Mouse (Mus musculus): ENCODE data around the gene Mbl1. TPM values are rescaled to one million over a fixed set of nuclear protein-coding genes. Genes with fewer than 3 reads are reported as not detected.

Gene Mbl1
- polyA plus RNA-seq, 1 experiment from 2014 or later = not detected

GRCm38 (mm10) chr14:41131540-41131939, 19.7 kb upstream of the Mbl1 start, which contains the start of gene Sftpa1:
TSS of gene Sftpa1 (plus strand) at chr14:41131782.
- H3K9me3 ChIP-seq (ENCODE audit: control insufficient read depth, low read length) = no peaks in the 10 kb centered on the region
- no peak within 1 kb of the TSS for H3K4me2 ChIP-seq (ENCODE audit: low read depth, low read length, severe bottlenecking)
- H3K36me3 ChIP-seq (ENCODE audit: control insufficient read depth, insufficient read depth, low read length) = no peaks in the 10 kb centered on the region
- H3K4me1 ChIP-seq (replicated peaks; ENCODE audit: control insufficient read depth, insufficient read depth, low read length) = no peaks in the 10 kb centered on the region
- no peaks in the 10 kb centered on the region for H3K27me3 ChIP-seq (ENCODE audit: control insufficient read depth, insufficient read depth, low read length)
- H3K9ac ChIP-seq (ENCODE audit: low read length) = no peak within 1 kb of the TSS
- no peak for ATAC-seq (replicated peaks; ENCODE audit: low FRiP score)
- H3K4me3 ChIP-seq (ENCODE audit: low read depth, low read length) = no peak within 1 kb of the TSS
- H3K27ac ChIP-seq (ENCODE audit: low read depth, low read length) = no peak within 1 kb of the TSS
- no peak for DNase-seq (ENCODE audit: low spot score)
- WGBS = 87% methylated on average over 7 of the region's 7 CpGs

GRCm38 (mm10) chr14:41137006-41137405, 14.3 kb upstream of the Mbl1 start:
- Histone ChIP-seq H3K27ac (ENCODE audit: low read depth, low read length) (no peak overlapping the region), H3K4me3 (ENCODE audit: low read depth, low read length) (no peak overlapping the region), H3K4me1 (replicated peaks; ENCODE audit: control insufficient read depth, insufficient read depth, low read length) (no peaks in the 10 kb centered on the region), H3K9me3 (ENCODE audit: control insufficient read depth, low read length) (no peaks in the 10 kb centered on the region), H3K36me3 (ENCODE audit: control insufficient read depth, insufficient read depth, low read length) (no peaks in the 10 kb centered on the region), H3K9ac (ENCODE audit: low read length) (no peak overlapping the region), H3K4me2 (ENCODE audit: low read depth, low read length, severe bottlenecking) (no peak overlapping the region), H3K27me3 (ENCODE audit: control insufficient read depth, insufficient read depth, low read length) (no peaks in the 10 kb centered on the region)
- no peak for ATAC-seq (replicated peaks; ENCODE audit: low FRiP score)
- no peak for DNase-seq (ENCODE audit: low spot score)

- Histone ChIP-seq H3K4me1 (replicated peaks; ENCODE audit: control insufficient read depth, insufficient read depth, low read length) (no peaks in the 10 kb centered on the region), H3K27me3 (ENCODE audit: control insufficient read depth, insufficient read depth, low read length) (no peaks in the 10 kb centered on the region), H3K4me2 (ENCODE audit: low read depth, low read length, severe bottlenecking) (no peak overlapping the region), H3K36me3 (ENCODE audit: control insufficient read depth, insufficient read depth, low read length) (no peaks in the 10 kb centered on the region), H3K9me3 (ENCODE audit: control insufficient read depth, low read length) (no peaks in the 10 kb centered on the region), H3K4me3 (ENCODE audit: low read depth, low read length) (no peak overlapping the region), H3K27ac (ENCODE audit: low read depth, low read length) (no peak overlapping the region), H3K9ac (ENCODE audit: low read length) (no peak overlapping the region)
- ATAC-seq (replicated peaks; ENCODE audit: low FRiP score) (no peak), DNase-seq (ENCODE audit: low spot score) (no peak)
- WGBS = 84% methylated on average over 1 of the region's 1 CpGs
These were observed 10.6 kb upstream of the Mbl1 start for GRCm38 (mm10) chr14:41140686-41141085.

- no peak overlapping the region for H3K4me3 ChIP-seq (ENCODE audit: low read depth, low read length)
- H3K9ac ChIP-seq (ENCODE audit: low read length) = no peak overlapping the region
- ATAC-seq (replicated peaks; ENCODE audit: low FRiP score) = no peak
- no peak overlapping the region for H3K4me2 ChIP-seq (ENCODE audit: low read depth, low read length, severe bottlenecking)
- WGBS = 78% methylated on average over 6 of the region's 6 CpGs
- no peak for DNase-seq (ENCODE audit: low spot score)
- no peaks in the 10 kb centered on the region for H3K27me3 ChIP-seq (ENCODE audit: control insufficient read depth, insufficient read depth, low read length)
- H3K27ac ChIP-seq (ENCODE audit: low read depth, low read length) = no peak overlapping the region
- no peaks in the 10 kb centered on the region for H3K9me3 ChIP-seq (ENCODE audit: control insufficient read depth, low read length)
- no peaks in the 10 kb centered on the region for H3K4me1 ChIP-seq (replicated peaks; ENCODE audit: control insufficient read depth, insufficient read depth, low read length)
- no peaks in the 10 kb centered on the region for H3K36me3 ChIP-seq (ENCODE audit: control insufficient read depth, insufficient read depth, low read length)
These were observed 5.2 kb upstream of the Mbl1 start for GRCm38 (mm10) chr14:41146035-41146434.

GRCm38 (mm10) chr14:41146922-41147321, 4.3 kb upstream of the Mbl1 start:
- H3K27me3 ChIP-seq (ENCODE audit: control insufficient read depth, insufficient read depth, low read length) = no peaks in the 10 kb centered on the region
- 89% methylated on average over 3 of the region's 3 CpGs for WGBS
- no peak overlapping the region for H3K4me2 ChIP-seq (ENCODE audit: low read depth, low read length, severe bottlenecking)
- no peak for ATAC-seq (replicated peaks; ENCODE audit: low FRiP score)
- H3K36me3 ChIP-seq (ENCODE audit: control insufficient read depth, insufficient read depth, low read length) = no peaks in the 10 kb centered on the region
- H3K27ac ChIP-seq (ENCODE audit: low read depth, low read length) = no peak overlapping the region
- H3K9ac ChIP-seq (ENCODE audit: low read length) = no peak overlapping the region
- no peak overlapping the region for H3K4me3 ChIP-seq (ENCODE audit: low read depth, low read length)
- H3K9me3 ChIP-seq (ENCODE audit: control insufficient read depth, low read length) = no peaks in the 10 kb centered on the region
- no peaks in the 10 kb centered on the region for H3K4me1 ChIP-seq (replicated peaks; ENCODE audit: control insufficient read depth, insufficient read depth, low read length)
- DNase-seq (ENCODE audit: low spot score) = no peak

DNA sequence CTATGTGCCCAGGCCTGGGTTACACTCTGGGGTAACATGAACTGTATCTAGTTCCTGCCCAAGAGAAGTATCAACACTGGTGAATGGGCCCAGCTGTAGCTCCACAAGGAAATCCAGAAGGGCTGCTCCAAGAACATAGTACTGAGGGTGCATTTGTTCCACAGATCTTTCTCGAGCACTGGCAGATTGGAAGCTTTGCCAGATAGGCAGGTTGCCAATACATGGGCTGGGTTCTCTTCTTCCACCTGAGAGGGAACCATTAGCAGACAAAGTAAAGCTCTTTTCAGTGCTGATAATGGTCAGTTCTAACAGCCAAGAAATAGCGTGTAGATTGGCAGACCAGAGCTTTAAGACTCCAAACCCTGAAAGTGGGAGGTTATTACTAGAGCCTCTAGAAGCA, 3.9 kb upstream of the Mbl1 start:
- Histone ChIP-seq H3K27me3 (ENCODE audit: control insufficient read depth, insufficient read depth, low read length) (no peaks in the 10 kb centered on the region), H3K4me3 (ENCODE audit: low read depth, low read length) (no peak overlapping the region), H3K36me3 (ENCODE audit: control insufficient read depth, insufficient read depth, low read length) (no peaks in the 10 kb centered on the region), H3K27ac (ENCODE audit: low read depth, low read length) (no peak overlapping the region), H3K4me2 (ENCODE audit: low read depth, low read length, severe bottlenecking) (no peak overlapping the region), H3K9me3 (ENCODE audit: control insufficient read depth, low read length) (no peaks in the 10 kb centered on the region), H3K9ac (ENCODE audit: low read length) (no peak overlapping the region), H3K4me1 (replicated peaks; ENCODE audit: control insufficient read depth, insufficient read depth, low read length) (no peaks in the 10 kb centered on the region)
- WGBS = 83% methylated on average over 2 of the region's 2 CpGs
- ATAC-seq (replicated peaks; ENCODE audit: low FRiP score) (no peak), DNase-seq (ENCODE audit: low spot score) (no peak)

DNA sequence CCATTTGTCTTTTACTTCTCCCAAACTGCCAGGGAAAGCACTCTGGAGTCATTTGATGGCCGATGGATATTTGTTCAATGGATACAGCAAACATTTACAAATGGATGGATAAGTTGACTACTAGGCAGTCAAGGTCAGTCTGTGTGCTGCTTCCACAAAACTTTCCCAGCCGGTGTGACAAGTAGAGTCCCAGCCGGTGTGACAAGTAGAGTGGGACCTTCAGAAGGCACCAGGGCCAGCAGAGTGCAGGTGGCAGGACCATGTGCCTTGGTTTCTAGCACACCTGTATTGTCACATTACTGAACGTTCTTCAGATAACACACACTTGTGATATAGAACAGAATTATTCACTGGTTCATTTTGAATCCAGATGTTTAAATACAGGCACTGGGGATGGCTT, 8.8 kb downstream of the Mbl1 start:
- no peak overlapping the region for H3K4me2 ChIP-seq (ENCODE audit: low read depth, low read length, severe bottlenecking)
- no peak overlapping the region for H3K27ac ChIP-seq (ENCODE audit: low read depth, low read length)
- no peak overlapping the region for H3K4me3 ChIP-seq (ENCODE audit: low read depth, low read length)
- no peak overlapping the region for H3K9ac ChIP-seq (ENCODE audit: low read length)
- no peaks in the 10 kb centered on the region for H3K4me1 ChIP-seq (replicated peaks; ENCODE audit: control insufficient read depth, insufficient read depth, low read length)
- H3K9me3 ChIP-seq (ENCODE audit: control insufficient read depth, low read length) = no peaks in the 10 kb centered on the region
- no peaks in the 10 kb centered on the region for H3K27me3 ChIP-seq (ENCODE audit: control insufficient read depth, insufficient read depth, low read length)
- DNase-seq (ENCODE audit: low spot score) (peak; percentile 20), ATAC-seq (replicated peaks; ENCODE audit: low FRiP score) (no peak)
- no peaks in the 10 kb centered on the region for H3K36me3 ChIP-seq (ENCODE audit: control insufficient read depth, insufficient read depth, low read length)
- 85% methylated on average over 4 of the region's 4 CpGs for WGBS

- ATAC-seq (replicated peaks; ENCODE audit: low FRiP score) (no peak), DNase-seq (ENCODE audit: low spot score) (peak; percentile 21)
- no peaks in the 10 kb centered on the region for H3K9me3 ChIP-seq (ENCODE audit: control insufficient read depth, low read length)
- 64% methylated on average over 1 of the region's 1 CpGs for WGBS
- no peaks in the 10 kb centered on the region for H3K36me3 ChIP-seq (ENCODE audit: control insufficient read depth, insufficient read depth, low read length)
- H3K4me3 ChIP-seq (ENCODE audit: low read depth, low read length) = no peak overlapping the region
- no peak overlapping the region for H3K9ac ChIP-seq (ENCODE audit: low read length)
- no peak overlapping the region for H3K27ac ChIP-seq (ENCODE audit: low read depth, low read length)
- H3K4me1 ChIP-seq (replicated peaks; ENCODE audit: control insufficient read depth, insufficient read depth, low read length) = no peaks in the 10 kb centered on the region
- H3K27me3 ChIP-seq (ENCODE audit: control insufficient read depth, insufficient read depth, low read length) = no peaks in the 10 kb centered on the region
- H3K4me2 ChIP-seq (ENCODE audit: low read depth, low read length, severe bottlenecking) = no peak overlapping the region
These were observed 9.5 kb downstream of the Mbl1 start for GRCm38 (mm10) chr14:41160743-41161142.

- no peak overlapping the region for H3K4me3 ChIP-seq (ENCODE audit: low read depth, low read length)
- no peak overlapping the region for H3K9ac ChIP-seq (ENCODE audit: low read length)
- no peak for ATAC-seq (replicated peaks; ENCODE audit: low FRiP score)
- H3K4me1 ChIP-seq (replicated peaks; ENCODE audit: control insufficient read depth, insufficient read depth, low read length) = no peaks in the 10 kb centered on the region
- WGBS = 34% methylated on average over 2 of the region's 2 CpGs
- H3K27ac ChIP-seq (ENCODE audit: low read depth, low read length) = no peak overlapping the region
- no peak overlapping the region for H3K4me2 ChIP-seq (ENCODE audit: low read depth, low read length, severe bottlenecking)
- H3K36me3 ChIP-seq (ENCODE audit: control insufficient read depth, insufficient read depth, low read length) = no peaks in the 10 kb centered on the region
- DNase-seq (ENCODE audit: low spot score) = no peak
- no peaks in the 10 kb centered on the region for H3K27me3 ChIP-seq (ENCODE audit: control insufficient read depth, insufficient read depth, low read length)
- H3K9me3 ChIP-seq (ENCODE audit: control insufficient read depth, low read length) = no peaks in the 10 kb centered on the region
These were observed 11.4 kb downstream of the Mbl1 start for GRCm38 (mm10) chr14:41162663-41163062.
